Mouse (Mus musculus) embryonic fibroblast, embryonic 13.5 days (primary cell): Measurements from ENCODE around the gene Cep19. TPM values are rescaled to one million over a fixed set of nuclear protein-coding genes. Genes with fewer than 3 reads are reported as not detected.

Experiments
- H3K27ac ChIP-seq: 2 replicates; pipeline ENCODE4 v1.5.1; 2012; ENCODE audit warnings: low read length, control low read depth, inconsistent platforms; ENCODE audit not compliant: insufficient read depth
- H3K4me1 ChIP-seq: 2 replicates; pipeline ENCODE4 v1.6.1; 2011; ENCODE audit warnings: low read length; ENCODE audit not compliant: control insufficient read depth, insufficient read depth
- H3K4me3 ChIP-seq: 2 replicates; pipeline ENCODE4 v1.5.1; 2011; ENCODE audit warnings: mild to moderate bottlenecking, control low read depth, low read length; ENCODE audit not compliant: insufficient read depth
- CTCF ChIP-seq: IDR thresholded peaks from 2 replicates; pipeline ENCODE4 v1.5.1; 2011; ENCODE audit warnings: mild to moderate bottlenecking, control low read depth, low read length, moderate library complexity, borderline replicate concordance; ENCODE audit not compliant: insufficient read depth
- POLR2A ChIP-seq: IDR thresholded peaks from 2 replicates; pipeline ENCODE4 v1.6.1; 2011; ENCODE audit warnings: low read depth, mild to moderate bottlenecking, control low read depth, low read length, moderate library complexity
- polyA plus RNA-seq: library from polyadenylated mRNA; stranded (reverse); fragments of >200 nt; gene quantifications from 2 replicates; pipeline ENCODE4 v1.2.4, GENCODE M21; 2011; ENCODE audit warnings: low read depth; ENCODE audit not compliant: missing spikeins, insufficient read length

The Cep19 gene
- polyA plus RNA-seq, 1 experiment: 10.9 TPM

DNA sequence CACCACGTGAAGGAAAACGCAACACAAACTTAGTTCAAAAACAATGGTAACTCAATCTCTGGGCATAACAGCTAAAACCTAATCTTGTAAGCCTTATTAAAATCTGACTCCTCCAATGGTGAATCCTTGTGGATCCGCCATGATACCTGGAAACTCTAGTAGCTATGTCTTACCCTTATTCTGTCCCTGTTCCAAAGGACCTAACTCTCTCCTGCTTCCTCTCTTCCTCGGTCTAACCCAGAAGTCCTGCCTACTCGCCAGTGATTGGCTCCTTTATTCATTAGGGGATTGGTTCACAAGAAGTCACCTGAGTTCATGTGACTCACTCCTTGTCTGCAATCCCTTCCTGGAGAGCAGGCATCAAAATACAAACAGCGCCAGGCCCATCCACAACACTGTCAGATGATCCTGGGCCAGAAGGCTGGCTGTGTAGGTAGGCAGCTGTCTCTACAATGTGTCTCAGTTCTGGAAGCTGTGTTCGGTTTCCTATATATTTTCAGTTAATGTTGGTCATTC, 36.3 kb downstream of the Cep19 start:
- no peak overlapping the region for H3K27ac ChIP-seq
- TF ChIP-seq CTCF (no peak), POLR2A (no peak)
- no peaks in the 10 kb centered on the region for H3K4me1 ChIP-seq
- H3K4me3 ChIP-seq: no peak overlapping the region

DNA sequence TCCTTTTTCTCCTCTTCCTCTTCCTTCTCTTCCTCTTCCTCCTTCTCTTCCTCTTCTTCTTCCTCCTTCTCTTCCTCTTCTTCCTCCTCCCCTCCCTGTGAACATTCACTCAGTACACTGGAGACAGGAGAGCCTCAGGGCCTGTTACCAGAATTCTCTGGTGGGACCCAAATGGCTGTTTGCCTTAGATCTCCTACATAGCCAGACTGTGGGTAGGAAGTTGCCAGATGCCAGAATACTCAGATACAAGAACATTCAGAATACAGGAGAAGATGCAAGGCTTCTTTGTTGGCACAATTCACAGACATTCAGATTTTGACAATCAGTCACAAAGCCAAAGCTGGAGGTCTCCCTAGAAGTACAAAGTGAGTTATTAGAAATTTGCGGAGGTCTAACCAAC, 39.4 kb downstream of the Cep19 start:
- no peak for TF ChIP-seq CTCF
- no peak for TF ChIP-seq POLR2A
- H3K4me1 ChIP-seq: no peaks in the 10 kb centered on the region
- no peak overlapping the region for H3K27ac ChIP-seq

DNA sequence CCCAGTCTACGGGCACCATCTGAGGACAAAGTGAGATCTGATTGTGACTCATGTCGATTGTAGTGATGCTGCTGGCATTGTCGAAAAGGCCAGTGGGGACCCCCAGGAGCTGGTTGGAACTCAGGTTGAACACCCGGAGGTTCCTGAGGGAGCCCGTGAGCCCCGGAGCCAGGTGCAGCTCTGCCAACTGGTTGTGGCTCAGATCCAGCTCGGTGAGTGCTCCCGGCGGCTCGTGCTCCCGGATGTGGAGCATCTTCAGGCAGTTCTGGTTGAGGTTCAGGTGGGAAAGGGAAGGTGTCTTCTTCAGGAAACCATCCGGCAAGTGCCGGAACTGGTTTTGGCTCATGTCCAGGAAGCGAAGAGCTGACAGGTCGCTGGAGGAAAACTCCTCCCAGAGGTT, 44.2 kb downstream of the Cep19 start:
- TF ChIP-seq POLR2A: no peak
- TF ChIP-seq CTCF: no peak
- H3K4me3 ChIP-seq: no peak overlapping the region
- no peak overlapping the region for H3K27ac ChIP-seq
- no peaks in the 10 kb centered on the region for H3K4me1 ChIP-seq

More for the DNA sequence above, 39.4 kb downstream of the Cep19 start:
- no peak overlapping the region for H3K4me3 ChIP-seq

DNA sequence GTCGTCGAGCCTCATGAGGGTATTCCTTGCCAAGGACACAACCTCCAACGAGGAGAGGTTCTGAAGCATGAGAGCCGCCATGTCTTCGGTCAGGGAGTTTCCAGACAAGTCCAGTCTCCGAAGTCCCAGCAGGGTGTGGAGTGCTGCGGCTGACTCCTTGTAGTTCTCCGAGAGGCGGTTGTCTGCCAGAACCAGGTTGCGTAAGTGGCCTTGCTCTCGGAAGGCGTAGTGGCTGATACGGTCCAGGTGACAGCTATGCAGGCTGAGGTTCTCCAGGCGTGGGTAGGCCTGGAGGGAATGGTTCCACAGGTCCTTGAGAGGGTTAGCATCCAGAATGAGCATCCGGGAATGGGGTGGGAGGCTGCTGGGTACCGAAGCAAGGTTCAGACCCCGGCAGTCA, 45.0 kb downstream of the Cep19 start:
- Histone ChIP-seq H3K4me1 (no peaks in the 10 kb centered on the region), H3K27ac (no peak overlapping the region), H3K4me3 (no peak overlapping the region)
- TF ChIP-seq POLR2A (no peak), CTCF (no peak)

DNA sequence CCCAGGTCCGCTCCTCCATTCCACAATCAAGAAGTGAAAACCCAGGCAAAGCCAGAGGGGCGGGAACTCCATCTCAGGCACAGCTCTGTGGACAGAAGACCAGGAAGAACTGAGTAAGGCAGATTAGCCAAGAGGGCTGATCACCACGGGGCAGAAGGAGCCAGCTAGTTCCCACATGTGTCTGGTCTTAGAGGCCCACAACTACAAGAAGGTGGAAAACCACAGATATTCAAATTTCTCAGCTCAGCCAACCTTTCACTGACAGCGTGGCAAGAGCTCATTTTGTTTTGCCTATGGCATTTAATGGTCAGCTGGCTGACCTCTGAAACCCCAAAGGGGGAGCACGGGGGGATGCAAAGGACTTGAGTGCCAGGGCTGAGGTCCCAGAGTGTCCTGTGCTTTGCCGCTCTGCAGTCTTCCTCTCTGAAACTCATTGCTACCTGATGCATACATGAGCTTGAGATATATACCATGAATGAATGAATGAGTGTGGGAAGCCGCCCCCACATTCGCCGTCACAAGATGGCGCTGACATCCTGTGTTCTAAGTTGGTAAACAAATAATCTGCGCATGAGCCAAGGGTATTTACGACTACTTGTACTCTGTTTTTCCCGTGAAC, 48.1 kb downstream of the Cep19 start:
- no peak for TF ChIP-seq CTCF
- TF ChIP-seq POLR2A: no peak
- Histone ChIP-seq H3K4me1 (no peaks in the 10 kb centered on the region), H3K27ac (no peak overlapping the region), H3K4me3 (no peak overlapping the region)

DNA sequence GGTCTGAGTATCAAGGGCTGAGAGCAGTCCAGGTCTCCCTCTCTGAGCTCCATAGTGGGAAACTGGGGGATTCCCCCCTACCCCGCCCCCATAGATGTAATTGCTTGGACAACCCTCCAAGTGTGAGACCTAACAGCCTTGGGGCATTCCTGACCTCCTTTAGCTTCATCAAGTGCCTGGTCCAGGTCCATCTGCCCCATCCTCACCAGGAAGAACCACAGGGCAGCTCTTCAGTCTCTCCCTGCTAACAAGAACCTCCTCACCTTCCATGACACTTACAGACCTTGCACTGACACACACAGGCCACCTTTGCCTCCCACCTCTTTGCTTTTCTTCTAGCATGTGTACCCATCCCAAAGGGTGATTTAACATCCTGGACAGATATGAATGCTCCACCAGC, 54.4 kb downstream of the Cep19 start:
- no peak overlapping the region for H3K27ac ChIP-seq
- H3K4me3 ChIP-seq: no peak overlapping the region
- no peaks in the 10 kb centered on the region for H3K4me1 ChIP-seq
- no peak for TF ChIP-seq POLR2A
- TF ChIP-seq CTCF: no peak

DNA sequence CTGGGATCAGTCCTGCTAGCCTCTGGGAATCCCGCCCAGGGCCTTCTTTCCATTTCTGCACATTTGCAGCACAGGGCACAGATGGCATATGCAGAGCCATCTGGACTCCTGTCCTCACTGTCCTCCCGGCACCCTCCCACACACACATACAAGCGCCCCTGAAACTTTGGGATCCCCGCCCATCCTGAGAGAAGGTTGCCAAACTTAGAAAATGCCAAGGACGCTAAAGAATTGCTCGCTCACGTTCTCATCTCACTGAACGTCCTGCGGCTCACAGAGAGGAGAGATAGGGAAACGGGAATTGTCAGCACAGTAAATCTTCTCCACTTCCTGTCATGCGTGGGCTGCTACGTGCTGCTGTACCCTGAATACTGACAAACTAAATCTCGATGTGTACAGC, 54.8 kb downstream of the Cep19 start:
- H3K4me1 ChIP-seq: no peaks in the 10 kb centered on the region
- TF ChIP-seq POLR2A: no peak
- no peak for TF ChIP-seq CTCF
- H3K27ac ChIP-seq: no peak overlapping the region
- H3K4me3 ChIP-seq: no peak overlapping the region

DNA sequence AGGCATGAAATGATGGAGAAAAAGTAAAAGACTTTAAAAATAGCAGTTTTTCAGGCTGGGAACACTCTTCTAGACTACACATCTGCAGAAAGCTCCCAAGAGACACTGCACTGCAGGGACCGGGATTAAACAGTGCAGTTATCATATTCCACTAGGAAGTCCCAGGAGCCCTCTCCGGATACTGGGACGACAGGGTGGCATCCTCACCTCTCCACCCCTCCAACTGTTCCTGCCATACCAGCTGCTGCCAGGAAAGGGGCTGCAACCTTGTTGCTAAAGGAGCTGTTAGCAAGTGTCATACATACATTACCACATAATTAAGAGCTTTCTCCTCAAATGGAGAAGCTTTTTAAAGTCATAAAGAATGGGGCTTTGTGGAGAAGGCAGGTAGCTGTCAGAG, 57.1 kb downstream of the Cep19 start:
- H3K27ac ChIP-seq: no peak overlapping the region
- TF ChIP-seq CTCF: no peak

DNA sequence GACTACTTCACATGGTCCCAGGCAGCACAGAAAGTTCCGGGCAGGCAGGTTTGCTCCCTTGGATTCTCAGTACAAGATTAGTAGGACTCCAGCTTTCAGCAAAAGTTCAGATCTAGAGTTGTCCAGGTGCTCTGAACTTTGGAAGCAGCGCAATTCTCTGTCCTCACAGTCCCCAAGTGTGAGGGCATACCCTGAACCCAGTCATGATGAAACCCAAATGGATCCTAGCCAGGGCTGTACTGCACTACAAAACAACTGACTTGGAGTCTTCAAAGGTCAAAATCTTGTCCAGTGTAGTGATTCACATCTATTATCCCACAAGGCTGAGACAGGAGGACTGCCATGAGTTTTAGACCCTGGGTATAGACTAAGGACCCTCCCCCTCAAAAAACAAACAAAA, 57.8 kb downstream of the Cep19 start:
- TF ChIP-seq POLR2A (no peak), CTCF (no peak)
- H3K4me1 ChIP-seq: no peaks in the 10 kb centered on the region
- no peak overlapping the region for H3K4me3 ChIP-seq
- H3K27ac ChIP-seq: no peak overlapping the region

More for the DNA sequence above, 57.1 kb downstream of the Cep19 start:
- H3K4me3 ChIP-seq: no peak overlapping the region
- no peaks in the 10 kb centered on the region for H3K4me1 ChIP-seq

Other genes with a start within 250 kb of the Cep19 start
- not detected in 2 replicates for gene Meltf, start 221.0 kb upstream of the Cep19 start, polyA plus RNA-seq
- not detected in 2 replicates for gene Pigz, start 165.9 kb upstream of the Cep19 start, polyA plus RNA-seq
- 16.8 and 19.0 TPM in 2 replicates for gene 0610012G03Rik, start 151.3 kb upstream of the Cep19 start, polyA plus RNA-seq
- 73.8 and 91.5 TPM in 2 replicates for gene Ncbp2, start 151.3 kb upstream of the Cep19 start, polyA plus RNA-seq
- 54.9 and 72.1 TPM in 2 replicates for gene Senp5, start 96.5 kb upstream of the Cep19 start, polyA plus RNA-seq
- 61.3 and 61.4 TPM in 2 replicates for gene Pak2, start 20.5 kb upstream of the Cep19 start, polyA plus RNA-seq
- gene Pigx, start 60 bp upstream of the Cep19 start, polyA plus RNA-seq: 53.3 and 54.0 TPM in 2 replicates
- 0.60 TPM in 1 of 2 replicates, not detected in the other for gene Nrros, start 65.8 kb downstream of the Cep19 start, polyA plus RNA-seq
- gene Bex6, start 80.0 kb downstream of the Cep19 start, polyA plus RNA-seq: not detected in 2 replicates
- 12.4 and 16.1 TPM in 2 replicates for gene Fbxo45, start 147.4 kb downstream of the Cep19 start, polyA plus RNA-seq
- gene Wdr53, start 147.4 kb downstream of the Cep19 start, polyA plus RNA-seq: 11.1 and 11.3 TPM in 2 replicates
- not detected in 2 replicates for gene Smco1, start 171.7 kb downstream of the Cep19 start, polyA plus RNA-seq
- gene Rnf168, start 177.7 kb downstream of the Cep19 start, polyA plus RNA-seq: 20.2 and 27.4 TPM in 2 replicates
- 36.6 and 37.7 TPM in 2 replicates for gene Ubxn7, start 232.5 kb downstream of the Cep19 start, polyA plus RNA-seq